In the genomic region with DNA sequence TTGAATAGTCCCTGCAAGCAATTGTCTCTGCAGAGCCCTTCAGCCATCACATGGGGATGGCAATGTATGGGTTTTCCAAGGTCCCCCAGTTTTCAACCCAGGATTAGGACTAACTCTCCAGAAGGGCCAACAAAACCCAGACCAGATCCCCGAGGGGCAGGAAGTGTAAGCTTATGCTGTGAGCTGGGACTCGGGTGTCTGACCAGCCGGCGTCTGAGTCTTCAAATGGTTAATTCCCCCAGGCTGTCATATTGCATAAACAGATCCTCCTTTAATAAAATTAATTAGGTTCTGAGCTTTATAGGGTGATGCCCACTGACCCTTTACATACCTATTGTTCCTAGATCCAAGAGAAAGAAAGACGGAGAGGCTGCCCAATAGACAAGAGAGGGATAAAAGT, we compare ENCODE assay signal across 11 mouse cellular contexts. TPM values are rescaled to one million over a fixed set of nuclear protein-coding genes. Genes with fewer than 3 reads are reported as not detected.
DNase-seq lines count a peak whose midpoint lies in the region; ATAC-seq lines count a peak whose summit lies in the region.
"Had no signal": no experiment of that assay in that cellular context is flagged by ENCODE, and none has a peak within 500 bp of the region (broad histone marks: within the 10 kb centered on the region; RNA-seq: fewer than 3 reads in every experiment).

No protein-coding gene starts in this region.

- peaks cover 20% of the 10 kb centered on the region for H3K27me3 ChIP-seq in heart, embryonic 11.5 days (ENCODE audit: control insufficient read depth, insufficient read depth, low read length)
- no peaks in the 10 kb centered on the region for H3K27me3 ChIP-seq in hindbrain, embryonic 15.5 days
- no peaks in the 10 kb centered on the region for H3K27me3 ChIP-seq in midbrain, embryonic 14.5 days (ENCODE audit: control insufficient read depth, insufficient read depth, low read length)

- DNase-seq in heart, adult 11 months = no peak
- peak; percentile 39 for DNase-seq in embryo, embryonic 9.5 days (ENCODE audit: extremely low spot score)
- peak; percentile 35 for DNase-seq in midbrain, embryonic 14.5 days
- no peak for DNase-seq in spleen, adult 18-20 months
- DNase-seq in adrenal gland, postnatal 10 days = no peak
- no peak for DNase-seq in cerebellum, adult 18-20 months
- DNase-seq: gastrocnemius, postnatal 25 days had no signal

- H3K9me3 ChIP-seq in heart, embryonic 11.5 days (replicated peaks; ENCODE audit: control insufficient read depth, low read length) = no peaks in the 10 kb centered on the region
- H3K9me3 ChIP-seq in hindbrain, embryonic 15.5 days = no peaks in the 10 kb centered on the region
- no peaks in the 10 kb centered on the region for H3K9me3 ChIP-seq in midbrain, embryonic 14.5 days (ENCODE audit: control insufficient read depth, low read length)

- no peak overlapping the region for H3K9ac ChIP-seq in heart, embryonic 11.5 days (ENCODE audit: low read depth, low read length)
- 0 out of 2 replicates have a peak overlapping the region, but pooled peaks have one; percentile 22 for H3K9ac ChIP-seq in hindbrain, embryonic 15.5 days
- no peak overlapping the region; the same call in 1 of the 2 replicates for H3K9ac ChIP-seq in midbrain, embryonic 14.5 days (replicated peaks; ENCODE audit: low read length)

- H3K36me3 ChIP-seq in heart, embryonic 11.5 days (ENCODE audit: control insufficient read depth, insufficient read depth, low read length) = no peaks in the 10 kb centered on the region
- H3K36me3 ChIP-seq in hindbrain, embryonic 15.5 days = no peaks in the 10 kb centered on the region
- H3K36me3 ChIP-seq in midbrain, embryonic 14.5 days (ENCODE audit: control insufficient read depth, insufficient read depth, low read length) = no peaks in the 10 kb centered on the region

- ATAC-seq in heart, embryonic 11.5 days (replicated peaks; ENCODE audit: insufficient number of reproducible peaks, low FRiP score, low TSS enrichment) = no peak
- no peak for ATAC-seq in hindbrain, embryonic 15.5 days (ENCODE audit: low FRiP score, low read depth)
- ATAC-seq in midbrain, embryonic 14.5 days (ENCODE audit: low FRiP score, low TSS enrichment) = no peak

- H3K4me2 ChIP-seq in heart, embryonic 11.5 days = peak overlapping the region; percentile 63
- peak overlapping the region; percentile 58 for H3K4me2 ChIP-seq in hindbrain, embryonic 15.5 days
- peak overlapping the region; percentile 50 for H3K4me2 ChIP-seq in midbrain, embryonic 14.5 days (ENCODE audit: low read length)

- peak overlapping the region; percentile 33 for H3K4me3 ChIP-seq in heart, embryonic 11.5 days (ENCODE audit: low read depth, low read length)
- peak overlapping the region; percentile 26 for H3K4me3 ChIP-seq in hindbrain, embryonic 15.5 days
- peak overlapping the region; percentile 23; the same call in 1 of the 2 replicates for H3K4me3 ChIP-seq in midbrain, embryonic 14.5 days (replicated peaks; ENCODE audit: low read depth, low read length)

- 3% methylated on average over 5 of the region's 5 CpGs for WGBS in heart, embryonic 11.5 days (ENCODE audit: insufficient replicate concordance)
- WGBS in hindbrain, embryonic 15.5 days = 5% methylated on average over 5 of the region's 5 CpGs
- WGBS in midbrain, embryonic 14.5 days = 2% methylated on average over 5 of the region's 5 CpGs

- H3K4me1 ChIP-seq in heart, embryonic 11.5 days (ENCODE audit: control insufficient read depth, insufficient read depth, low read length) = no peaks in the 10 kb centered on the region
- H3K4me1 ChIP-seq in hindbrain, embryonic 15.5 days (replicated peaks) = peaks cover 25% of the 10 kb centered on the region
- peaks cover 13% of the 10 kb centered on the region for H3K4me1 ChIP-seq in midbrain, embryonic 14.5 days (ENCODE audit: control insufficient read depth, insufficient read depth, low read length)

- H3K27ac ChIP-seq in heart, embryonic 11.5 days (ENCODE audit: low read depth, low read length) = no peak overlapping the region
- H3K27ac ChIP-seq in hindbrain, embryonic 15.5 days (replicated peaks) = no peak overlapping the region
- H3K27ac ChIP-seq in midbrain, embryonic 14.5 days (replicated peaks; ENCODE audit: low read depth, low read length) = no peak overlapping the region

RNA-seq across cellular contexts. Expression of gene A830031A19Rik, which starts 14.4 kb away (rescaled TPM):
- polyA plus RNA-seq in heart, embryonic 11.5 days (2014; fragmentation: Nextera tagmentation; extraction: Ambion mirVana) = not detected in 2 replicates
- not detected in 2 replicates for polyA plus RNA-seq in hindbrain, embryonic 15.5 days (2015; fragmentation: Nextera tagmentation; extraction: Ambion mirVana)
- 0.40 TPM in 1 of 2 replicates, not detected in the other for polyA plus RNA-seq in midbrain, embryonic 14.5 days (2014; fragmentation: Nextera tagmentation; extraction: Ambion mirVana)
- not detected for total RNA-seq in adrenal gland, postnatal 10 days (2021)
- total RNA-seq: gastrocnemius, postnatal 25 days; neutrophil, adult 5-6 weeks had no signal
- polyA plus RNA-seq: urinary bladder, adult 2 months had no signal

RNA-seq across cellular contexts. Expression of gene Bcl11a, which starts 17.4 kb away (rescaled TPM):
- 19.1 and 21.7 TPM in 2 replicates for polyA plus RNA-seq in heart, embryonic 11.5 days (2014; fragmentation: Nextera tagmentation; extraction: Ambion mirVana)
- polyA plus RNA-seq in hindbrain, embryonic 15.5 days (2015; fragmentation: Nextera tagmentation; extraction: Ambion mirVana) = 93.1 and 116 TPM in 2 replicates
- 117 and 121 TPM in 2 replicates for polyA plus RNA-seq in midbrain, embryonic 14.5 days (2014; fragmentation: Nextera tagmentation; extraction: Ambion mirVana)
- total RNA-seq in adrenal gland, postnatal 10 days (2021) = 1 to 10 TPM; 3.3 to 4.8 TPM

Comparison
In these comparisons a context has a peak if more than half of its experiments do, and no peak if none do; other contexts are left out.
1. DNase-seq: peak in embryo, embryonic 9.5 days (single experiment) and midbrain, embryonic 14.5 days (single experiment); none in heart, adult 11 months (single experiment), spleen, adult 18-20 months (0 of 2), adrenal gland, postnatal 10 days (single experiment) and cerebellum, adult 18-20 months (0 of 2).
2. Peak in every context shown above with its lines, with median percentiles within 50 percentile points of each other: H3K4me2 ChIP-seq and H3K4me3 ChIP-seq.